Mouse (Mus musculus): Measurements from ENCODE around the gene Rtbdn. TPM values are rescaled to one million over a fixed set of nuclear protein-coding genes. Genes with fewer than 3 reads are reported as not detected.

The Rtbdn gene
- total RNA-seq, 2 experiments from 2014 or later = 1.5 to 1.8 TPM

GRCm38 (mm10) chr8:84952612-84953255 is 5.9 kb downstream of the Rtbdn start:
- DNase-seq (ENCODE audit: low spot score in 2 of 2) = no peak

GRCm38 (mm10) chr8:84956768-84957167 is 10.0 kb downstream of the Rtbdn start:
- peak; percentile 49 to 76 for DNase-seq (ENCODE audit: low spot score in 2 of 2)

- no peak for DNase-seq (ENCODE audit: low spot score in 2 of 2)
Measured at GRCm38 (mm10) chr8:84959811-84960210, 13.0 kb downstream of the Rtbdn start.

GRCm38 (mm10) chr8:84963952-84964351 is 17.2 kb downstream of the Rtbdn start:
- no peak for DNase-seq (ENCODE audit: low spot score in 2 of 2)

GRCm38 (mm10) chr8:84965731-84966291 is 19.0 kb downstream of the Rtbdn start:
- peak; percentile 84 to 95 for DNase-seq (ENCODE audit: low spot score in 2 of 2)

GRCm38 (mm10) chr8:84966603-84967002 is 19.8 kb downstream of the Rtbdn start:
- no peak for DNase-seq (ENCODE audit: low spot score in 2 of 2)

GRCm38 (mm10) chr8:84967532-84968304 is 20.9 kb downstream of the Rtbdn start:
- no peak for DNase-seq (ENCODE audit: low spot score in 2 of 2)

- DNase-seq (ENCODE audit: low spot score in 2 of 2) = no peak
Measured at GRCm38 (mm10) chr8:84968650-84969049, 21.9 kb downstream of the Rtbdn start.

- DNase-seq (ENCODE audit: low spot score in 2 of 2) = peak; percentile 68 to 79
Measured at GRCm38 (mm10) chr8:84969241-84970134, 22.7 kb downstream of the Rtbdn start, which contains the start of the genes Gm49661, Prdx2 and Rnaseh2a. Gene Gm49661, minus strand, starts transcription at chr8:84969433. Gene Prdx2, plus strand, starts transcription at chr8:84969587. Gene Rnaseh2a, minus strand, starts transcription at chr8:84969767.

- DNase-seq (ENCODE audit: low spot score in 2 of 2) = no peak
Measured at GRCm38 (mm10) chr8:84970135-84970790, 23.5 kb downstream of the Rtbdn start.

- DNase-seq (ENCODE audit: low spot score in 2 of 2) = no peak
Measured at GRCm38 (mm10) chr8:84970913-84971312, 24.1 kb downstream of the Rtbdn start.

- no peak for DNase-seq (ENCODE audit: low spot score in 2 of 2)
Measured at GRCm38 (mm10) chr8:84973079-84973478, 26.3 kb downstream of the Rtbdn start.

GRCm38 (mm10) chr8:84973803-84974542 is 27.2 kb downstream of the Rtbdn start:
- peak in 1 of 2 experiments; percentile 79 for DNase-seq (ENCODE audit: low spot score in 2 of 2)

- DNase-seq (ENCODE audit: low spot score in 2 of 2) = no peak
Measured at GRCm38 (mm10) chr8:84974543-84975142, 27.9 kb downstream of the Rtbdn start.

GRCm38 (mm10) chr8:84975434-84975833 is 28.6 kb downstream of the Rtbdn start:
- peak in 1 of 2 experiments; percentile 74 for DNase-seq (ENCODE audit: low spot score in 2 of 2)

- DNase-seq (ENCODE audit: low spot score in 2 of 2) = peak; percentile 94 to 97
Measured at GRCm38 (mm10) chr8:84976031-84976762, 29.4 kb downstream of the Rtbdn start.

- no peak for DNase-seq (ENCODE audit: low spot score in 2 of 2)
Measured at GRCm38 (mm10) chr8:84976763-84977434, 30.1 kb downstream of the Rtbdn start.
